Mouse (Mus musculus) inflammation-experienced regulatory T-cells, adult 6 months (primary cell): ENCODE measurements around the gene AC161166.1. TPM values are rescaled to one million over a fixed set of nuclear protein-coding genes. Genes with fewer than 3 reads are reported as not detected.

ENCODE experiments used
- ATAC-seq: one replicate; pipeline ENCODE4 v1.8.0; 2017
- polyA plus RNA-seq, 3 experiments: library from polyadenylated mRNA; unstranded; fragments of 100-300 nt; shearing (Covaris generic); gene quantifications; one replicate each; pipeline ENCODE4 v1.2.1; 2017

The AC161166.1 gene
- polyA plus RNA-seq, result not detected

DNA sequence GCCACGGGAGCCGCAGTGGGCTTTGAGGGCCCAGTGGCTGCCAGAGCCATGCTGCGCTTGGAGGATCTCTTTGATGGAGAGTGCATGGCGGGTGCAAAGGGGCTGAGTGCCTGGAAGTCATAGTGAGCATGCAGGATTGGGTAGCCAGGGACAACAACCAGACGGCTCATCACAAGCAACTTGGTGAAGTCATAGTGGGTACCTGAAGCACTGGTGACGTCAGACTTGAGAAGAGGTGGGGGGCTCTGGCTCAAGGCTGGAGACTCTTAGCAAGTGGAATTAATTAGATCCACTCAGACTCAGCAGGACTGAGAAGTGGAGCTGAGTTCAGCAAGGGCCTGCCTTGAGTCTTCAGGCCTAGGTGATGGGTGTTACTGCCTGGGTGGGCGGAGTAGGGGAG lies at the start of gene AC161166.1:
TSS of gene AC161166.1 (minus strand) at position 101 of the 400 bp plus-strand sequence.
- ATAC-seq, result no peak

DNA sequence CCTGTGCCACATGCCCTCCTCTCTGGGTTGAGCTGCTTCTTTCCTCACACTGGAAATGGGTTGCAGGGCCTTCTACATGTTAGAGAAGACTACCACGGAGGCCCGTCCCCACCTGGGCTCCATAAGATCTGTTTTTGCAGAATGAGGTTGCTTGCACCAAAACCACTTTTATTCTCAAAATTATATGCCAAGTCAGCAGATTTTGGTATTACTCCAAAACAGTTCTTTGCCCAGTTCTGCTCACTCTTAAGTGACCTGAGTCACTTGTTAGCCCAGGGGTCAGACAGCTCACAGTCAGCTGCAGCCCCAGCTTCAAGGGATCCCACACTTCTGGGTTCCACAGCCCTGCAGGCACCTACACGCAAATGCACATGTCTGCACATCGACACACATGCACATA lies 49.2 kb upstream of the AC161166.1 start:
- ATAC-seq, result no peak

DNA sequence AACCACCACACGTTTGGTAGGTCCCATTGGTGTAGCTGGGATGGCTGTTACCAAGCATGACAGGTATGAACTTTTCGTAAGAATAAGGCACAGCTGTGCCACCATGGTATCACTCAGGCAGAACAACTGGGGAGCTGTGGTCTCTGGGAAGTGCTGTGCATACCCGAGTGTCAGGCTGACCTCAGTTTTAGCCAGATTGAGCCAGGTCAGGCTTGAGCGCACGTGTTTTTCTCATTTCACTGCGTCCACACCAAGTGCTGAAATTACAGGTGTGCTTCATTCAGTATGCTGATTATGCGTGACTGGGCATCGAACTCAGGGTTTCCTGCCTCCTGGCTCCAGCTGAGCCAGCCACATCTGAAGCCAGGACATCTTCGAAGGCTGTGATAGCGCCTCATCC lies 43.5 kb upstream of the AC161166.1 start:
- no peak for ATAC-seq

DNA sequence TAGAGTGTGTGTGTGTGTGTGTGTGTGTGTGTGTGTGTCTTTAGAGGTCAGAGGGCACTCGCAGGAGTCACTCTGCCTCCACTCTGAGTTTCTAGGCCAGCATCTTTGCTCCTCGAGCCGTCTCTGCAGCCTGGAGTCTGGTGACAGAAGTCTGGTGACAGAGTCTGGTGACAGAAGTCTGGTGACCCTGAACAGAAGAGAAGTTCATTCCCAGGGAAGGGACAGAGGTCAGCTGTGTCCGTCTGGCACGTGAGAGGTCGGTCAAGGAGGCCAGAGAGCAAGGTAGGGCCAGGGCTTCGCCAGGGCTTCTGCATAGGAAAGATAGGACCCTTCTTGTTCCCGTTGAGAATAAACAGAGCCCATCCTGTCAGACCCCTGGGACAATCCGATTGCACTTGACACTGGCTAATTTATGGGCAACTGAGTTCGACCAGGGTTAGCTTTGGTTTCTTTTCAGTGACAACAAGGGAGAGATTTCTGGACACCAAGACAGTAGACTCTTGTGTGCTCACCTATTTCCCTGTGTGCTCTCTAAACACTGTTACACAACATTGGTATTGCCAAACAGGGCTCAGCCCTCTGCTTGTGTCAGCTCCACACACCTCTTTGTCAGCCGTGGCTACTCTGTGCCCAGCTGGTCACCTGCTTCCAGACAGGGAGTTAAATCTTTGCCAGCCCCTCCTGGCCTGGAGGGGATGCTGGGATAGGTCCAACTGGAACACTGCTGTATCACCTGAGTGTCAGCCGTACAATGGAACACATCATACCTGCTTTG lies 39.9 kb upstream of the AC161166.1 start:
- ATAC-seq, result no peak

DNA sequence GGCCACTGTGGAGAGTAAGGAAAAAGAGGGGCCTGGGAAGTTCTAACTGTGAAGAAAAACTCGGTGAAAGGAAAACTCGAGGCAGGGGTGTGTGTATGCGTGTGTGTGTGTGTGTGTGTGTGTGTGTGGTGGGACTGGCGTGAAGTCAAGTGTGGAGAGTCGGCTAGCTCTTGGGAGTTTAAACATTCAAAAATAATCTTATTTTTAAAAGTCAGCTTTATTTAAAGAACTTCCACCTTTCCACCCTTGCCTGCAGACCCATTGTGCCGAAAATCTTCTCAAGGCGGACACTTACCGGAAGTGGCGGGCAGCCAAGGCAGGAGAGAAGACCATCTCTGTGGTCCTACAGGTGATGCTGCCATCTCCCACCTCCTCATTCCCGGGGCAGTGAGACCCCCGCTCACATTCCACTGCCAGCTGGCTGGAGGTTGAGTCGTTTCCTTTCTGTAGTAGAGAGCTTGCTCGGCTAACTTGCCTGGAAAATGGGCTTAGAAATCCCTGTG lies 35.3 kb upstream of the AC161166.1 start:
- ATAC-seq, result no peak

DNA sequence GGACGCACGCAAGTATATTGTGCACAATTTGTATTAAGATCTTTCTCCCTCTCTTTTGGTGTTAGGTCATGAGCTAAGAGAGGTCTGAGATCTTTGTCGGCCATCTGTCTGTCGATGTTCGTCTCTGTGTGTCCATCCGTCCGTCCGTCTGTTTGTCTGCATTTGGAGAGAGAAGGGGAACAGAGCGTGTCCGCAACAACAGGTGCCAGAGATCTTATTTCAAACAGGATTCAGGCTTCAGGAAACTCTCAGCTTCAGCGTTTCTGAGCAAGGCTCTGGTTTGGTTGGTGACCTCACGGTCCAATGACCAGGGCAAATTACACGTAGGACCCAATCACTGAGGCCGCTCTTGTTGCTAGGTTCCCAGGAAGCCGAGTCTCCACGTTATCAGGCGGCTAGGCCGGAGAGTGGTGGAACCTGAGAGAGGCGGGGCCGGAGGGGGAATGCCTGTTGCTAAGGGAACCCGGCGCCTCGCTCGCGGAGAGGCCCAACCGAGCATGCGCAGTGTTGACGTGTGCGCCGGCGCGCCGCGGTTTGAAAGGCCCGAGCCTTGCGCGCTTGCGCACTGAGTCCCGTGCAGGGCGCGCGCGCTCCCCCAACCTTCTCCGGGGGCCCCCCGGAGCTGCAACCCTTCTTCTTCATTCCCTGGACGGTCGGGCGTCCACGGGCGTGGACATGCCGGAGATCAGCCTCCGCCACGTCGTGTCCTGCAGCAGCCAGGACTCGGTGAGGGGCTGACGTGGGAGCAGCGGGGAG lies 34.6 kb upstream of the AC161166.1 start:
- peak; percentile 100 for ATAC-seq

DNA sequence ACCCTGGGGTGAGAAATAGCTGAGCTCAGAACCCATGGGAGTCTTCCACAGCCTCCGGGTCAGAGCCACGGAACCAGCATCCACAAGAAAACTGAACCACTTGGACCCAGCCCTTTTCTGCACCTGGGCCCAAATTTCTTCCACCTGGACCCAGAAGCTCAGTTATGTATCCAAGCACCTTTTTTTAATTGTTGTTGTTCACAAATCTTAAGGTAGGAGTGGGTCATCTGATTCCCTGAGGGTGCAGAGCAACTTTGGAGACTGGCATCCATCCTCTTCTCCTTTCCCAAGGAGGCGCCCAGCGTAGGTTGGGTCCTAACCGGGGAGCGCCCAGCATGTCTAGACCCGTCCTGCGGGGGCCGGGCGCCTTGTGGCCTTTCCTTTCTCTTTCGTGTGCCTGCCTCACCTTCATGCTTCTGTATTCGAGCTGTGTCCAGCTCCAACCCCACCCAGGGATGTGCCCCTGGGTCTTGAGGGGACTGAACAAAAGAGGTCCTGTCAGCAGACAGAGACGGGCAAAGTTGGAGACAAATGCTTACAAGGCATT lies 33.9 kb upstream of the AC161166.1 start, which contains the start of the genes Pinlyp and Xrcc1:
TSS of gene Pinlyp (minus strand) at position 51 of the 547 bp plus-strand sequence.
TSS of gene Xrcc1 (plus strand) at position 222 of the 547 bp plus-strand sequence.
- ATAC-seq, result no peak

DNA sequence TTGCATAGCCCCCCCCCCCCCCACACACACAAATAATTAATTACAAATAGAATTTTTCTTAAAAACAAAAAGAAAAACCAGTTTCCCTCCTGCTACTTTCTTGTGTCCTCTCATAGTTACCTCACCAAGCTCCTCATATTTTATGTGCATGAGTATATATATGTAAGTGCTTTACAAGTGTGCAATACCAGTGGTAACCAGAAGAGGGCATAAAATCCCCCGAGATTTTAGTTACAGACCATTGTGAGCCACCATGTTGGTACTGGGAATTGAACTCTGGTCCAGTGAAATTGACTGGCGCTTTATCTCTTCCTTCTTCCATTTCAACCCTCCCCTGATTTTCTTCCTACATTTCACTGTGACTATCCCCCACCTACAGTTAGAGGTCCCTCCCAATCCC lies 32.3 kb upstream of the AC161166.1 start:
- no peak for ATAC-seq

DNA sequence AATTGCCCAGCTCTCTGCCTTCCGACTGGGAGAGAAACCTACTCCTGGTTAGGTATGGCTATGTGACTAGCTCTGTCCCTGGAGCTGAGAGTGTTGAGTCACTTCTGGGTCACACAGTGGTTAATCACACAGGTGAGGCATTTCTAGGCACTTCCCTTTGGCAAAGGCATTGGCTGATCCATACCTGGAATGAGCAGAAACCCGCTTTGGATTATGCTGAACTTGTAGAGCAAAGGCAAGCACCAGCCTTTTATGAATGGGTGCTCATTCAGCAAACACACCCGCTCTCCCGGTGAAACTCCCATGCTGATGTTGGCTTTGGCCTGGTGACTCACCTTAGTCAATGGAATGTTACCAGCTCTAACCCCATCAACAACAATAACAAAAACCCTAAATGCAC lies 27.4 kb upstream of the AC161166.1 start:
- no peak for ATAC-seq

DNA sequence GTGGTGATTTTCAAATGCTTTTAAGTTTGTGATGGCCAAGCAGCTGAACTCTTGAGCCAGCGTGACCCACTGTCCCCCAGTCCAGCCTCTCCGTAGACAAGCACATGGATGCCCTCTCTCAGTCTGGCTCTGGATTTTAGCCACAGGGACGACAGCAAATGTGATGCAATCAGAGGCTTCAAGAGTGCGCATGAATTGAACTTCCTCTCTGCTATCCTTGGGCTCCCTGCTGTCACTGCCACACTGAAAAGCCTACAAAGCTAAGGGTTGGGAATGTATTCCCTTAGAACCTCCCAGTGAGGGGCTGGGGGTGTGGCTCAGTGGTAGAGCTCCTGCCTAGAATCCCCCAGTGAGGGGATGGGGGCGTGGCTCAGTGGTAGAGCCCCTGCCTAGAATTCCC lies 26.4 kb upstream of the AC161166.1 start:
- no peak for ATAC-seq

DNA sequence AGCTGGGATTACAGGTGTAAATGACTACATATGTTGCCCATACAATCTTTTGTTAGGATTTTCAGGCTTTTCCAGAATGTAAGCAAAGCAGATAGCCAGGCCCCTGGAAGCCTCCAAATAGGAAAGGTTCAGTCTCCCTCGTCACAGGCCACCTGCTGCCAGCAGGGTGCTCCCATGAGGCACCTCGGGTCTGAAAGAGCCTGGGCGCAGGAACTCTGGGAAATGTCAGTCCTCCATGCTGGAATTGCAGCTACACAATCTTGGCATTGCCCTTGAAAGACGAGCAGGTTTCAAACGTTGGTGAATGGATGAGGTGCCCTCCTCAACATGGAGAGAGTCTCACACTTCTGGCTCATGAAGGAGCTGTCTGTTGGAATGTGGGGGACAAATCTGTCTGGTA lies 25.9 kb upstream of the AC161166.1 start:
- ATAC-seq, result no peak

DNA sequence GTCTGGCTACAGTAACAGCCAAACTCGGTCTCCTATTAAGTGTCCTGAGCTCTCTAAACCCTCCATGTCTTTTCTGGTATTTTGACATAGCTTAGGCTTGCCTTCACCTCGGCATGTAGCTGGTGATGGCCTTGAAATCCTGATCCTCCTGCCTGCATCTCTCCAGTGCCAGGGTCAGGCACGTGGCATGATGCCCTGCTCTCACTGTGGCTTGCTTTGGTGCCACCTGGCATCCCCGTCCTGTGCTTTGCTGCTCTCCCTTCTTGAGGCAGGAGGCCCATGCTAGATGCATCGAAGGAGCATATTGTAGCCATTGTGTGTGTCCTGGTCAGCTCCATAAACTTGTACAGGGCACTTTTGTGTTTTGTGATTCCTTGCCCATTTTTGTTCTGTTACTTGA lies 25.3 kb upstream of the AC161166.1 start:
- ATAC-seq, result no peak

DNA sequence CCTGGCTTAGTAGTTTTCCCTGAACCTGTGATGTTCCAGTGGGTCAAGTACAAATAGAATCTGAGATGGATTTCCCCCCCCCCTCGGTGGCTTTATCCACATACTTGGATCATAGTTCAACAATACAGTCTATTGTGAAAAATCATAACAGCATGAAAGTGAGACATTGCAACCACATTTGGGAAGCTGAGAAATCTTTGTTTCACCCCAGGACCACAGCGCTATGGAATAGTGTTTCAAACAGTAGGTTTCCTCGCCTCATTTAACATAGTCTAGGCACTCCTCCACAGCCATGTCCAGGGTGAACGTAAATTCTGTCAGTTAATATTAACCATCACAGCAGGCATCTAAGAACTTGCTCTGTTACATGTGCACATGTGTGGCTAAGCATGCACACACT lies 24.8 kb upstream of the AC161166.1 start:
- no peak for ATAC-seq

DNA sequence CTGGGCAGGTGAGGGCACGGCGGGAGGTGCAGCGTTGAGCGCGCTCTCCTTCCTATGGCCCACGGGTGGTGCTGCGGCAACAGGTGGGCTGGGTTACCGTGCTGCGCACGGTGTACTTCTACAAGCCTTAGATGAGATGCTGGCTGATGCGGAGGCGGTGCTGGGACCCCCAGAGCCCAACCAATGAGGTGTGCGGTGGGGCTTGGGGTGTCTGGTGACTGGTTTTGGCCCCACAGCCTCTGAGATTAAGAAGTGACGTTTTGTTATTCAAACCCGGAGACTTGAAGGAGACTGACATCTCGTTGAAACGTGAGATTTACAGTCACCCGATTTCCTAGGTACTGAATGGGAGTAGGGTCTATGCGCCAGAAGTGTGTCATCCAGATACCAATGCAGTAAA lies 22.0 kb upstream of the AC161166.1 start:
- ATAC-seq, result no peak

DNA sequence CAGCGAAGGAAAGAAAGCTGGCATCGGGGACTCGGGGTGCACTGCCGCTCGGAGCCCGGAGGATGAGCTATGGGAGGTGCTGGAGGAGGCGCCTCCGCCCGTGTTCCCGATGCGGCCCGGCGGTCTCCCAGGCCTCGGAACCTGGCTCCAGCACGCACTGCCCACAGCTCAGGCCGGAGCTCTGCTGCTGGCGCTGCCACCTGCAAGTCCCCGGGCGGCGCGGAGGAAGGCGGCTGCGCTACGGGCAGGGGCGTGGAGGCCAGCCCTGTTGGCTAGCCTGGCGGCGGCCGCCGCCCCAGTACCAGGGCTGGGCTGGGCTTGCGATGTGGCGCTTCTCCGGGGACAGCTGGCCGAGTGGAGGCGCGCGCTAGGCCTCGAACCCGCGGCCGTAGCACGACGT lies 21.6 kb upstream of the AC161166.1 start:
- no peak for ATAC-seq

DNA sequence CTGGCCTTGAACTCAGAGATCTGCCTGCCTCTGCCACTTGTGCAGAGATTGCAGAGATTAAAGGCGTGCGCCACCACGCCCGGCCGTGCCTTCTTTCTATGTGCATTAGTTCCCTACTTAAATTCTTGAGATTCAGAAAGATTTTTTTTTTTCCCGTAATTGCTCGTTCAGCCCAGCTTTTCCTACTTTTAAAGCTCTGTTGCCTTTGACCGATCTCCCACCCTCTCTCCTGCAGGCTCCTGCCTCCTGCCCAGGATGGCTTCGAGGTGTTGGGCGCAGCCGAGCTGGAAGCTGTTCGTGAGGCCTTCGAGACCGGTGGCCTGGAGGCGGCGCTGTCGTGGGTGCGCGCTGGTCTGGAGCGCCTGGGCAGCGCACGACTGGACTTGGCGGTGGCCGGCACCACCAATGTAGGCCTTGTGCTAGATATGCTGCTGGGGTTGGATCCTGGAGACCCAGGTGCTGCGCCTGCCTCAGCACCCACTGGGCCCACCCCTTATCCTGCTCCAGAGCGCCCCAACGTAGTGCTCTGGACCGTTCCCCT lies 20.8 kb upstream of the AC161166.1 start:
- no peak for ATAC-seq

DNA sequence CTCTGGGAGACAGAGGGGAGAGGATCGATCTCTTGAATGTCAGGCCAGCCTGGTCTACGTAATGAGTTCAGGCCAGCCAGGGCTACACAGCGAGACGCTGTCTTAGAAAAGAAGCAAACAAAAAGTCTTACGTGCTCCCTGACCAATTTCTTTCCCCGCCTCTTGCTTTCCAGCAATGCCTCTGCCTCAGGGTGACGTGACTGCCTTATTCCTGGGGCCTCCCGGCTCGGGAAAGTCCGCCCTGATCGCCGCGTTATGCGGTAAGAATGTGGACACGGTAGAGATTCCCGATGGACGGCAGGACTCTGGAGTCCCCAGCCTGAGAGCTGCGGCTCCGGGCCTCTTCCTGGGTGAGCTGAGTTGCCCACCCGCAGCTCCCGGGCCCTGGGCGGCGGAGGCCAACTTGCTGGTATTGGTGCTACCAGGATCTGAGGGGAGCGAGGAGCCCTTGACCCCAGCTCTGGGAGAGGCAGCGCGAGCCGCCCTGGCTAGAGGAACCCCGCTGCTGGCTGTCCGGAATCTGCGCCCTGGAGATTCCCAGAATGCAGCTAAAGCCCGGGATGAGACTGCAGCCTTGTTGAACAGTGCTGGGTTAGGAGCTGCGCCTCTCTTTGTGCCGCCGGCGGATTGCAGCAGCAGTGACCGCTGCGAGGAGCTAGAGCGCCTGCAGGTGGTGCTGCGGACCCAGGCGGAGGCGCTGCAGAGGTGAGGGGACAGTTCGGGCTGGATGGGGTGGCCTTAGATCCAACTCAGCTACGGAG lies 19.1 kb upstream of the AC161166.1 start:
- ATAC-seq, result no peak

DNA sequence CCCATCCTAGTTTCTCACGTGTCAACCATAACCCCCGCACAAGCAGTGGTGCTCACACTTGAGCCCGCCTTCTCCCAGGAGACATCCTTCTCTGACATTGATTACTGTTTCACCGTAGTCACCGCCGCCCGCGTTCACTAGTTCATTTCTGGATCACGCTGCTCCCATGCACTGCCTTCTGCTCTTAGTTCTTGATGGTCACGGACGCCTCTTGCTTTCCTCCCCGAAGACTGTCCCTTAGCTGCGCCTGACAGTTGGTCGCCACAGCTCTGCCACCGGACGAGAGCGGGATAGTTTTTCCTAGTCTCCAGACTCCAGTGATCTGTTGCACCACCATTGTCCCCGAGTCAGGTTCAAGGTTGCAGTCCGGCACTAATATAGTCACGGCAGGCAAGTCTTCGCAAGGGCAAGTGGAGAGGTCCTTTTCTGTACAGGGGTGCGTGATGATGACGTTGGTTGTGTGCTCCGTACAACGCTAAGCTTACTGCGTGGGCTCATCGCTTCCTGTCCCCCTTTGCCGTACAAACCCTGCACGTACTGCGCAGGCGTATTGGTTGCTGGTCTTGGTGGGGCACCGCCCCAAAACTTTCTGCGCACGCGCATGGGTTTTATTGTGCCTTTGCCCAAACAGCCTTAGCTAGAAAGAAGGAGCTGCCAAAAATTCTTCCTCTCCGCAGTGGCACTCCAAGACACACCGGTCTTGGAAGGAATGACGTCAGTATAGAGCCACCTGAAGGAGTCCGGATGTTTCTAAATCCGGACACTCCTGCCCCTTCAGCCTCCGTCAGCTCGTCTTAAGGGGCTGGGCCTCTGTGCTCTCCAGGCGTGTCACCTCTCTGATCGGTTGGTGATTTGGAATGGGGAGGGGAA lies 18.0 kb upstream of the AC161166.1 start, which contains the start of gene Irgq:
TSS of gene Irgq (plus strand) at position 628 of the 870 bp plus-strand sequence.
- peak; percentile 89 for ATAC-seq

DNA sequence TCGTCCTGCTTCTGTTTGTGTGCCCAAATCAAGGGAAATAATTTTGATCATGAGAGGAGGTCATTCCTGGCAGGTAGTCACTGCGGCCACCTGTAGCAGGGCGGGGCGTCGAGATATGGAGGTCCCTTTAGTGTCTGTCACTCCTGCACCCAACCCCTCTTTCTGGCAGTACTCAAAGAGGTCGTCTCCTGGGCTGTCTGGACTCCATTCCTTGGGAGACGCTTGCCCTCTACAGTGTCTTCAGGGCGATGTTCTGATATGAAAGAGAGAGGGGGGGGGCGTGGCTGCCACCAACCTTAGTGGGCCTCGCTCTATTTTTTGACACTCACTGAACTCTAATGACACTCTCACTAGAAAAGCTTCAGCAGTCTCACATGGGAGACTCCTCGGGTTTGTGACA lies 17.3 kb upstream of the AC161166.1 start:
- no peak for ATAC-seq

DNA sequence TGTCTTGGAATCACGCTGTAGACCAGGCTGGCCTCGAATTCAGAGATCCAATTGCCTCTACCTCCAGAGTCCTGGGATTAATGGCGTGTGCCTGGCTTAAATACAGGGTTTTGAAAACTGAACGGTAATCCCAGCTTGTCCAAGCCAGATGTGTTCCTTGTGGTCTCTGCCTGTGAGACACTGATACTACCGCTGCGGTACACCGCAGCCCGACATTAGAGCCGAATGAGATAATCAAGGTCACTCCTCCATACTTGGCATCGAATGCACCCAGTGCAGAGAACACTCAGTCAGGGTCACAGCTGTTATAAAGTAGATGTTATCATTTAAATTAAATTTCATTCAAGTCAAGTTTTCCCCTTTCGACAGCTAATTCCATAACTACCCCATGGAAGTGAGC lies 16.6 kb upstream of the AC161166.1 start:
- no peak for ATAC-seq
